Mouse (Mus musculus) heart, postnatal 25 days (tissue): ENCODE measurements around the gene Car5a. TPM values are rescaled to one million over a fixed set of nuclear protein-coding genes. Genes with fewer than 3 reads are reported as not detected.

ENCODE experiments used
- DNase-seq: peaks from one replicate; pipeline ENCODE4 v3.0.0; 2022; ENCODE audit warnings: low spot score
- intact Hi-C: fragments of 180-260 bp; cut with DNase I; formaldehyde crosslinking; loops from one replicate; pipeline ENCODE4 v1.15.1; 2025
- total RNA-seq, 2 experiments: library from RNA; stranded (reverse); gene quantifications; 2 replicates each; pipeline ENCODE4 v1.2.3; 2021

The Car5a gene
- total RNA-seq, 2 experiments from 2014 or later = not detected

- intact Hi-C loops = no loop called here
- no peak for DNase-seq
Measured at GRCm38 (mm10) chr8:121936391-121936790, 8.3 kb downstream of the Car5a start.

DNA sequence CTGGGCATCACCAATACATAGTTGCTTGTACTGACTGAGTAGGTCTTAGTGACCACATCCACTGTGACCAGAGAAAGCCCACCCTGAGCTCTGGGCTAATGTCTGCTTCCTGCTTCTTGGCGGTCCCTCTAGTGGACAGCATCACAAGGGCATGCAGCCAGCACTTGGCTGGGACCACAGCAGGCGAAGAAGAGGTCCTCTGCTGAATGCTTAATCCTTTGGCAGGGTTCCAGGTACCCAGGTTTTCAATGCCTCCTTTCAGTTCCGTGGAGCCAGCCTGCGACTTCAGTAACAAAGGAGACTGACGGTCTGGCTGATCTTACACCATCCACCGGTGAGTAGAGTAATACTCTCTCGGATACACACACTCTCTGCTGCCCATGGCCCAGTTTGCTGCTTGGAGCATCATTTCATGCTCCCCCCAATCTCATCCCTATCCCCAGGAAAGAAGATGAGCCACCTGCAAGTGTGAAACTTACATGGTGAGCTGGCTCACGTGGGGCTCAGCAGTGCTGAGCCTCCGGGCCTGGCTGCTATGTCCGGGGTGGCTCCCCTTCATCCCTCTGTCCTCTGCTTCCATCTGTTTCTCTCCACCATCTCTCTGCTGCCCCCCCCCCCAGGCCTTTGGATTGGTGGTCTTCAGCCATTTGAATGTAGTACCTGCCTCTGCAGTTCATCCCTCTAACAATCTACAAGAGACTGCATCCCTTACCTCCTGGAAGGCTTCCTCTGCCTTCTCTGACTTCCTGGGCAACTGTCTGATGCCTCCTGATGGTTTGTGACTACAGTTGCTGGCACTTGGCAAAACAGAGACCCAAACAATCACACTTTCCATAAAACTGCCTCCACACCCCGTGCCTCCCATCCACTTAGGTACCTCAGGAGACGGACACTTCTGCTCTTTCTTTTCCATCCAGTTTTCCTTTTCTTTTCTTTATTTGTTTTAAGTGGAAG, 9.1 kb downstream of the Car5a start:
- intact Hi-C loops = no loop called here
- DNase-seq = no peak

DNA sequence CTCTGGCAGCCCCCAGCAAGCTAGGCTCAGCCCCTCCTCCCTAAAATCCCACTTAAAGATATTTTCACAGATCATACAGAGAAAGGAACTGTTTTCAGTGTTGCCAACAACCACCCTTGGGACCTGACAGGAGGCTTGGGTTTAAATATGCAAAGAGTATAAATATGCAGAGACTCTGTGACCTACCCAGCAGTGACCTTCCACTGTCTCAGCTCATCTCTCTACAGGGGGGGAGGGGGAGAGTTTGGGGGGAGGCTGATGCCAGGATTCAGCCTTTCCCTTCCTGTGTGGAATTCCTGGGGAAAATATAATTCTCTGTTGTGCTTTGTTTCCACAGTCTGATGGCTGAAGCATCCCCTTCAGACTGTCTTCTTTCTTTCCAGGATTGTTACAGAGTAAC, 9.8 kb downstream of the Car5a start:
- no peak for DNase-seq
- intact Hi-C loops = no loop called here

DNA sequence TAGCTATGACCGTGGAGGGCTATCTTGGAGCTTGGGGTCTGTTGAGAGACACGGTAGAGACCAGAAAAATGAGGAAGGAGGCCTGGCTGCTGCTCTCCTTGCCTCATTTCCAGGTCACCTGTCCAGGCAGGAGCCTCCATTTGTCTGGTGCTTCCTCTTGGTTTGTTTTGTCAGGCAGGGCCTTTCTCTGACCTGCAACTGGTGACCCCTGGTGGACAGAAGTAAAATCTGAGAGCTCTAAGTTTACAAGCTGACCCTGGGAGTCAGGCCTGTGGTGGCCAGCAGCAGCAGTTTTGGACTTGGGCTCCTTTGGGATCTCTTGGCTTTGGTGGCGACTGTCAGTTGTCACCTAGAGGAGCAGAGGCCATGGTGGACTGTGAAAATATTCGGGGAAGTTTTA, 10.2 kb downstream of the Car5a start:
- intact Hi-C loops = no loop called here
- no peak for DNase-seq

- no peak for DNase-seq
- intact Hi-C loops = no loop called here
Measured at GRCm38 (mm10) chr8:121932668-121933520, 11.8 kb downstream of the Car5a start.

GRCm38 (mm10) chr8:121932026-121932667, 12.6 kb downstream of the Car5a start:
- DNase-seq = peak; percentile 20
- intact Hi-C loops = no loop called here

GRCm38 (mm10) chr8:121931571-121931970, 13.1 kb downstream of the Car5a start:
- intact Hi-C loops = no loop called here
- no peak for DNase-seq

GRCm38 (mm10) chr8:121930047-121930446, 14.7 kb downstream of the Car5a start:
- intact Hi-C loops = no loop called here
- DNase-seq = no peak

- intact Hi-C loops = no loop called here
- DNase-seq = no peak
Measured at GRCm38 (mm10) chr8:121927316-121927715, 17.4 kb downstream of the Car5a start.

DNA sequence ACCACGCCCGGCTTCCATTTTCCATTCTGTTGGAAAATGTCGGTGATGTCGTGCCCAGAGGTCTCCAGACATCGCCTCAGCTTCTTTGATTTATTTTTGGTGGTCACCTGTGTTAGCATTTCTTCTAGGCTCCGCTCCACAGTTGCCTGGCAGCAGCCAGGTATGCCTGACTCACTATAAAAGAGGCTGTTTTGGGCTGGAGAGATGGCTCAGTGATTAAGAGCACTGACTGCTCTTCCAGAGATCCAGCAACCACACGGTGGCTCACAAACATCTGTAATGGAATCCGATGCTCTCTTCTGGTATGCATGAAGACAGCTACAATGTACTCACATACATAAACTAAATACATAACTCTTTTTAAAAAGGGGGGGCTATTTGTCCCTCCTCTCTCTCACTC, 18.4 kb downstream of the Car5a start:
- no peak for DNase-seq
- intact Hi-C loops = no loop called here

DNA sequence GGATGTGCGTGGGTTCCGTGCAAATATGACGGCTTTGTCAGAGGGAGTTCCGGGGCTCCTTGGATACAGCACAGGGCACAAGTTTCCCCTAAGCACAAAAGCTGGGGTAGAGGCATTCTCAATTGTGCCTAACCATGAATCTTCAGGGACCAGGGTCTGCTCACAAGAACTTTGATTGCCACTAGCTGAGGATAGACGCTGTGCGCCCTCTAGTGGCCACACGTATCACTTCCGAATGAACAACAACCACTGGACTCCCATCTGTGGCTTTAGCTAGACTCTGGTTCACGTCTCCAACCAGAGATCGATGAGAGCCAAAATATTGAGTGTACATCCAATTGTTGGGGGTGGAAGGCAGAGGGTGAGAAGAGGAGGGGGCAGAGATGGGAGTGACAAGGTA, 19.1 kb downstream of the Car5a start:
- intact Hi-C loops = loop anchor here (1.0 kb wide), 1 partner anchor 75 kb away; no protein-coding TSS in a partner anchor
- DNase-seq = peak; percentile 41

DNA sequence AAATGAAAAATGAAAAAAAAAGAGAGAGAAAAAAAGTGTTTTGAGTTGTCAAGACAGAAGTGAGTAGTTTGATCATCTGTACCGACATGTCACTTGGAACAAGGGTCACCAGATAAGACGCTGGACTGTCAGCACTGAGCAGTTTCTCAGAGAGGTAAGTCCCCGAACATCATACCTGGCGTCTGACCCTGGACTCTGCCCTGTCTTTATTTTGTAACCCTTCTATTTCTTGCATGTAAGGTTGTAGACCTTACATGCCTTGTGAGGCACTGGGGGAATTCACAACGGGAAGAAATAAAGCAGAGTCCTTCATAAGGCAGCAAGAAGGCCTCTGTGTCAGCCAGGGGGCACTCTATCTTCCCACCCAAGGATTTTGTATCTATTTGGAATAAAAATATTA, 20.0 kb downstream of the Car5a start:
- DNase-seq = no peak
- intact Hi-C loops = loop anchor here (1.0 kb wide), 1 partner anchor 74 kb away; no protein-coding TSS in a partner anchor

DNA sequence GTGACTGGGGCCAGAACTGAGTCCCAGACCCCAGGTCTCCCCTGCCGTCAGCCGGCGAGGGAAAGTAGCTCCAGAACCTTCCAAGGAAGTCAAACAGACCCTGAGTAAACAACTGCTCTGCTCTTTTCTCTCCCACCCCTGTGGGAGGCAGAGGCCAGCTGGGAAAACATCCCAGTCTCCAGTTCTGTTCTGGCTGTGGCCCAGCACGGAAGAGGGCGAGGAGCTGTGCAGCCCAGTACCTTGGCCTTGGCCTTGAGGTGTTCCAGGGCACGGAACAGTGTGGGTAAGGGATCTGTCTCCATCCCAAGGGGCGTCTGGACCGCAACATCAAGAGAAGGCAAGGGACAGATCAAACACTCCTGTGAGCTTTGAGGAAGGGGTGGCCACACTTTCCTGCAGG, 22.6 kb downstream of the Car5a start:
- intact Hi-C loops = no loop called here
- DNase-seq = peak; percentile 37

DNA sequence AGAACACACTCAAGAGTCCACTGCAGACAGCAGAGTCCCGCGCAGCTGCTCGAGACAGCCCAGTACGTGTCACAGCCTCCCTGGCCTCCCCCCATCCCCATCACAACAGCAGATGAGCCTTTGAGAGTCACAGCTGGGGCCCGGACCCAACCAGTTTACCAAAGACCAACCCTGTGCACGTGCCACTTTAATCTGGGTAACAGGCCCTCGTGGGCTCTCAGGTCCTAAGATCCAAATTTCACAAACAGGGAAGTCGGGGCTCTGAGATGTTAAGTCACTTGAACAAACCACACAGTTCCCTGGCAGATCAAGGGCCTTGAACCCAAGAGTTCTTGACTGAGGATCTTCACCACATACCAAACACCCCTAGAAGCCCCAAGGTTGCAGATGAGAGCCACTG, 23.1 kb downstream of the Car5a start:
- intact Hi-C loops = no loop called here
- no peak for DNase-seq

- no peak for DNase-seq
- intact Hi-C loops = no loop called here
Measured at GRCm38 (mm10) chr8:121919731-121920130, 25.0 kb downstream of the Car5a start.

GRCm38 (mm10) chr8:121919158-121919557, 25.5 kb downstream of the Car5a start:
- DNase-seq = no peak
- intact Hi-C loops = no loop called here

- intact Hi-C loops = no loop called here
Measured at GRCm38 (mm10) chr8:121913378-121913777, 31.3 kb downstream of the Car5a start.

DNA sequence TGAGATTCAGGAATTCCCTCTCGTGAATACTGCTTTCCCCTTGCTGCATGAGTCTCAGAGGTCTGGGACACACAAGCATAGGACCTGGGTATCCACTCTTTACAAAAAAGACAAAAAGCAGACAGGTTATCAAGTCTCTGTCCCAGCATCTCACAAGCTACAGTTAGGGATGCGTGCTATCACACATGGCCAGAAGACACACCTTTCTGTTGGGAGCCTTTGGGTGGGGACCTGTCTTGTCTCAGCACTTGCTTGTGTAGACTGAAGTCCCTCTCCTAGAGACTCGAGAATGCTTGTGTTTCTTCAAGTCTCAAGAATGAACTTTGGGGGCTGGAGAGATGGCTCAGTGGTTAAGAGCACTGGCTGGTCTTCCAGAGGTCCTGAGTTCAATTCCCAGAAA, 31.9 kb downstream of the Car5a start:
- intact Hi-C loops = no loop called here
- DNase-seq = no peak

More at GRCm38 (mm10) chr8:121913378-121913777, 31.3 kb downstream of the Car5a start:
- DNase-seq = no peak

DNA sequence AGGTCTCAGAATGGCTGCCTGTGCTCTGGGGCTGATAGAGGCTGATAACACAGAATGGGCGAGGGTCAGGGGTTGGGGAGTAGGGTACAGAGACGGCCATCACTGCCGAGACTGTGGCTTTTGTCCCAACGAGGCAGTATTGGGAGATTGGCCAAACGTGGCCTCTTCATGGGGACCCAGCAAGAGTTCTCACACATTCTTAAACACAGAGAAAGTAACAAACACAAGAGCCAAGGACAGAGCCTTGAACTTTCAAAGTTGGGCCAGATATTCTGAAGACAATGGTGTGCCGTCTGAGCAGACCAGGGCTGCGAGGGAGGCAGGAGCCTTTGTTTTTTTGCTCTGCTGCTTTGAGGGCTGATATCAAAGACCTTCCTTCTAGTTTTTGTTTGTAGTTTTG, 32.7 kb downstream of the Car5a start:
- no peak for DNase-seq
- intact Hi-C loops = no loop called here

DNA sequence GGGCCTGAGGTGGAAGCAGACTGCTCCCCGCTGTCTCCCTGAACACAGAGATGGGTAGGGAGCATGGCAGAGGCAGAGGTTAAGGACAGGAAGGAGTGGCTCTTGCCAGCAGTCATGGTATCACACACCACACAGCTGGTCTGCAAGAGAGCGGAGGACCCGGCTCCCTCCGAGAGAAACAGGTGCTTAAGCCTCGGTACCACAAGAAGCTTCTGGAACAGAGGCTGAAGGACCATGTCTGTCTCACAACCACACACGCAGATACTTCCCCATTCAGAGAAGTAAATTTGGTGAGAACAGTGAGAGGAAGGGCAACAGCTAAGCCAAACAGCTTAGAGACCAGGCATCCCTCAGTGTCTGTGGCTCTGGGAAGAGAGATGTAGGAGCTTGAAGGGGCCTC, 33.3 kb downstream of the Car5a start:
- intact Hi-C loops = no loop called here
- DNase-seq = no peak
